In genomic region chr10:96848496-96848895, GRCm38 (mm10) we compare ENCODE assay signal across 14 mouse cellular contexts.
"Had no signal": no experiment of that assay in that cellular context is flagged by ENCODE, and none has a peak within 500 bp of the region (broad histone marks: within the 10 kb centered on the region; RNA-seq: fewer than 3 reads in every experiment).

No protein-coding gene starts in this region.

- H3K4me3 ChIP-seq: kidney, embryonic 15.5 days; limb, embryonic 13.5 days; midbrain, embryonic 13.5 days; myocyte; neural tube, embryonic 12.5 days had no signal

- DNase-seq: layer of hippocampus, adult 9-11 months; layer of hippocampus, postnatal 36 days; lung, adult 18-20 months; retina, postnatal 1 day; right cerebral cortex, postnatal 4 days; spleen, adult 18-20 months; thymus, adult 18-20 months; thymus, postnatal 14 days had no signal

- H3K4me1 ChIP-seq: kidney, embryonic 15.5 days; limb, embryonic 13.5 days; neural tube, embryonic 12.5 days had no signal

- H3K27ac ChIP-seq: kidney, embryonic 15.5 days; limb, embryonic 13.5 days; liver, embryonic 14.5 days; midbrain, embryonic 13.5 days; neural tube, embryonic 12.5 days had no signal
